Mouse (Mus musculus): Measurements from ENCODE around the gene Gm11168. TPM values are rescaled to one million over a fixed set of nuclear protein-coding genes. Genes with fewer than 3 reads are reported as not detected.

Gene Gm11168
- not detected in 2 replicates for polyA plus RNA-seq (2012; rRNA removed)

DNA sequence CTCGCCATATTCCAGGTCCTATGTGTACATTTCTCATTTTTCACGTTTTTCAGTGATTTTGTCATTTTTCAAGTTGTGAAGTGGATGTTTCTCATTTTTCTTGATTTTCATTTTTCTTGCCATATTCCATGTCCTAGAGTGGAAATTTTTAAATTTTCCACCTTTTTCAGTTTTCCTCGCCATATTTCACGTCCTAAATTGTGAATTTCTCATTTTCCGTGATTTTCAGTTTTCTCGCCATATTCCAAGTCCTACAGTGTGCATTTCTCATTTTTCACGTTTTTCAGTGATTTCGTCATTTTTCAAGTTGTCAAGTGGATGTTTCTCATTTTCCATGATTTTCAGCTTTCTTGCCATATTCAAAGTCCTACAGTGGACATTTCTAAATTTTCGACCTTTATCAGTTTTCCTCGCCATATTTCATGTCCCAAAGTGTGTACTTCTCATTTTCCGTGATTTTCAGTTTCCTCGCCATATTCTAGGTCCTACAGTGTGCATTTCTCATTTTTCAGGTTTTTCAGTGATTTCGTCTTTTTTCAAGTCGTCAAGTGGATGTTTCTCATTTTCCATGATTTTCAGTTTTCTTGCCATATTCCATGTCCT, at the start of gene Gm11168:
Gene Gm11168, plus strand, starts transcription at position 553 of the 603 bp plus-strand sequence.

DNA sequence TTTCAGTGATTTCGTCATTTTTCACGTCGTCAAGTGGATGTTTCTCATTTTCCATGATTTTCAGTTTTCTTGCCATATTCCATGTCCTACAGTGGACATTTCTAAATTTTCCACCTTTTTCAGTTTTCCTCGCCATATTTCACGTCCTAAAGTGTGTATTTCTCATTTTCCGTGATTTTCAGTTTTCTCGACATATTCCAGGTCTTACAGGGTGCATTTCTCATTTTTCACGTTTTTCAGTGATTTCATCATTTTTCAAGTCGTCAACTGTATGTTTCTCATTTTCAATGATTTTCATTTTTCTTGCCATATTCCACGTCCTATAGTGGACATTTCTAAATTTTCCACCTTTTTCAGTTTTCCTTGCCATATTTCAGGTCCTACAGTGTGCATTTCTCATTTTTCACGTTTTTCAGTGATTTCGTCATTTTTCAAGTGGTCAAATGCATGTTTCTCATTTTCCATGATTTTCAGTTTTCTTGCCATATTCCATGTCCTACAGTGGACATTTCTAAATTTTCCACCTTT, 2.6 kb upstream of the Gm11168 start, which contains the start of gene Gm10722:
Gene Gm10722, plus strand, starts transcription at position 478 of the 528 bp plus-strand sequence.

DNA sequence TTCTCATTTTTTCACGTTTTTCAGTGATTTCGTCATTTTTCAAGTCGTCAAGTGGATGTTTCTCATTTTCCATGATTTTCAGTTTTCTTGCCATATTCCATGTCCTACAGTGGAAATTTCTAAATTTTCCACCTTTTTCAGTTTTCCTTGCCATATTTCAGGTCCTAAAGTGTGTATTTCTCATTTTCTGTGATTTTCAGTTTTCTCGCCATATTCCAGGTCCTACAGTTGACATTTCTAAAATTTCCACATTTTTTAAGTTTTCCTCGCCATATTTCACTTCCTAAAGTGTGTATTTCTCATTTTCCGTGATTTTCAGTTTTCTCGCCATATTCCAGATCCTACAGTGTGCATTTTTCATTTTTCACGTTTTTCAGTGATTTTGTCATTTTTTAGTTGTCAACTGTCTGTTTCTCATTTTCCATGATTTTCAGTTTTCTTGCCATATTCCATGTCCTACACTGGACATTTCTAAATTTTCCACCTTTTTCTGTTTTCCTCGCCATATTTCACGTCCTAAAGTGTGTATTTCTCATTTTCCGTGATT, 9.7 kb downstream of the Gm11168 start, which contains the start of gene Gm10721:
Gene Gm10721, plus strand, starts transcription at position 408 of the 547 bp plus-strand sequence.

DNA sequence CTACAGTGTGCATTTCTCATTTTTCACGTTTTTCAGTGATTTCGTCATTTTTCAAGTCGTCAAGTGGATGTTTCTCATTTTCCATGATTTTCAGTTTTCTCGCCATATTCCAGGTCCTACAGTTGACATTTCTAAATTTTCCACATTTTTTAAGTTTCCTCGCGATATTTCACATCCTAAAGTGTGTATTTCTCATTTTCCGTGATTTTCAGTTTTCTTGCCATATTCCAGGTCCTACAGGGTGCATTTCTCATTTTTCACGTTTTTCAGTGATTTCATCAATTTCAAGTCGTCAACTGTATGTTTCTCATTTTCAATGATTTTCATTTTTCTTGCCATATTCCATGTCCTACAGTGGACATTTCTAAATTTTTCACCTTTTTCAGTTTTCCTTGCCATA, 12.2 kb downstream of the Gm11168 start, which contains the start of gene Gm10720:
Gene Gm10720, plus strand, starts transcription at position 301 of the 400 bp plus-strand sequence.

DNA sequence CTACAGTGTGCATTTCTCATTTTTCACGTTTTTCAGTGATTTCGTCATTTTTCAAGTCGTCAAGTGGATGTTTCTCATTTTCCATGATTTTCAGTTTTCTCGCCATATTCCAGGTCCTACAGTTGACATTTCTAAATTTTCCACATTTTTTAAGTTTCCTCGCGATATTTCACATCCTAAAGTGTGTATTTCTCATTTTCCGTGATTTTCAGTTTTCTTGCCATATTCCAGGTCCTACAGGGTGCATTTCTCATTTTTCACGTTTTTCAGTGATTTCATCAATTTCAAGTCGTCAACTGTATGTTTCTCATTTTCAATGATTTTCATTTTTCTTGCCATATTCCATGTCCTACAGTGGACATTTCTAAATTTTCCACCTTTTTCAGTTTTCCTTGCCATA, 14.0 kb downstream of the Gm11168 start, which contains the start of gene Gm10719:
Gene Gm10719, plus strand, starts transcription at position 301 of the 400 bp plus-strand sequence.

DNA sequence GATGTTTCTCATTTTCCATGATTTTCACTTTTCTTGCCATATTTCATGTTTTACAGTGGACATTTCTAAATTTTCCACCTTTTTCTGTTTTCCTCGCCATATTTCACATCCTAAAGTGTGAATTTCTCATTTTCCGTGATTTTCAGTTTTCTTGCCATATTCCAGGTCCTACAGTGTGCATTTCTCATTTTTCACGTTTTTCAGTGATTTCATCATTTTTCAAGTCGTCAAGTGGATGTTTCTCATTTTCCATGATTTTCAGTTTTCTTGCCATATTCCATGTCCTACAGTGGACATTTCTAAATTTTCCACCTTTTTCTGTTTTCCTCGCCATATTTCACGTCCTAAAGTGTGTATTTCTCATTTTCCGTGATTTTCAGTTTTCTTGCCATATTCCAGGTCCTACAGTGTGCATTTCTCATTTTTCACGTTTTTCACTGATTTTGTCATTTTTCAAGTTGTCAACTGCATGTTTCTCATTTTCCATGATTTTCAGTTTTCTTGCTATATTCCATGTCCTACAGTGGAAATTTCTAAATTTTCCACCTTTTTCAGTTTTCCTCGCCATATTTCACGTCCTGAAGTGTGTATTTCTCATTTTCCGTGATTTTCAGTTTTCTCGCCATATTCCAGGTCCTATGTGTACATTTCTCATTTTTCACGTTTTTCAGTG, 20.3 kb downstream of the Gm11168 start, which contains the start of gene Gm10718:
Gene Gm10718, plus strand, starts transcription at position 236 of the 673 bp plus-strand sequence.

DNA sequence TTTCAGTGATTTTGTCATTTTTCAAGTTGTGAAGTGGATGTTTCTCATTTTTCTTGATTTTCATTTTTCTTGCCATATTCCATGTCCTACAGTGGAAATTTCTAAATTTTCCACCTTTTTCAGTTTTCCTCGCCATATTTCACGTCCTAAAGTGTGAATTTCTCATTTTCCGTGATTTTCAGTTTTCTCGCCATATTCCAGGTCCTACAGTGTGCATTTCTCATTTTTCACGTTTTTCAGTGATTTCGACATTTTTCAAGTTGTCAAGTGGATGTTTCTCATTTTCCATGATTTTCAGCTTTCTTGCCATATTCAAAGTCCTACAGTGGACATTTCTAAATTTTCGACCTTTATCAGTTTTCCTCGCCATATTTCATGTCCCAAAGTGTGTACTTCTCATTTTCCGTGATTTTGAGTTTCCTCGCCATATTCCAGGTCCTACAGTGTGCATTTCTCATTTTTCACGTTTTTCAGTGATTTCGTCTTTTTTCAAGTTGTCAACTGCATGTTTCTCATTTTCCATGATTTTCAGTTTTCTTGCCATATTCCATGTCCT, 21.8 kb downstream of the Gm11168 start, which contains the start of gene Gm10717:
Gene Gm10717, plus strand, starts transcription at position 506 of the 556 bp plus-strand sequence.

DNA sequence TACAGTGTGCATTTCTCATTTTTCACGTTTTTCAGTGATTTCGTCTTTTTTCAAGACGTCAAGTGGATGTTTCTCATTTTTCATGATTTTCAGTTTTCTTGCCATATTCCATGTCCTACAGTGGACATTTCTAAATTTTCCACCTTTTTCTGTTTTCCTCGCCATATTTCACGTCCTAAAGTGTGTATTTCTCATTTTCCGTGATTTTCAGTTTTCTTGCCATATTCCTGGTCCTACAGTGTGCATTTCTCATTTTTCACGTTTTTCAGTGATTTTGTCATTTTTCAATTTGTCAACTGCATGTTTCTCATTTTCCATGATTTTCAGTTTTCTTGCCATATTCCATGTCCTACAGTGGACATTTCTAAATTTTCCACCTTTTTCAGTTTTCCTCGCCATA, 31.2 kb downstream of the Gm11168 start, which contains the start of gene Gm17535:
Gene Gm17535, plus strand, starts transcription at position 301 of the 400 bp plus-strand sequence.

DNA sequence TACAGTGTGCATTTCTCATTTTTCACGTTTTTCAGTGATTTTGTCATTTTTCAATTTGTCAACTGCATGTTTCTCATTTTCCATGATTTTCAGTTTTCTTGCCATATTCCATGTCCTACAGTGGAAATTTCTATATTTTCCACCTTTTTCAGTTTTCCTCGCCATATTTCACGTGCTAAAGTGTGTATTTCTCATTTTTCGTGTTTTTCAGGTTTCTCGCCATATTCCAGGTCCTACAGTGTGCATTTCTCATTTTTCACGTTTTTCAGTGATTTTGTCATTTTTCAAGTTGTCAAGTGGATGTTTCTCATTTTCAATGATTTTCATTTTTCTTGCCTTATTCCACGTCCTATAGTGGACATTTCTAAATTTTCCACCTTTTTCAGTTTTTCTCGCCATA, 33.4 kb downstream of the Gm11168 start, which contains the start of gene Gm10715:
Gene Gm10715, plus strand, starts transcription at position 301 of the 400 bp plus-strand sequence.

Other genes starting within 250 kb of the Gm11168 start
- not detected in 2 replicates for gene Gm10722, start 2.4 kb upstream of the Gm11168 start, polyA plus RNA-seq (2012; rRNA removed)
- 0.10 TPM in 1 of 2 replicates, not detected in the other for gene Gm10721, start 9.8 kb downstream of the Gm11168 start, polyA plus RNA-seq (2012; rRNA removed)
- not detected in 2 replicates for gene Gm10720, start 12.3 kb downstream of the Gm11168 start, polyA plus RNA-seq (2012; rRNA removed)
- gene Gm10719, start 14.1 kb downstream of the Gm11168 start, polyA plus RNA-seq (2012; rRNA removed), result 0.14 TPM in 1 of 2 replicates, not detected in the other
- gene Gm10718, start 20.2 kb downstream of the Gm11168 start, polyA plus RNA-seq (2012; rRNA removed), result 0.41 TPM in 1 of 2 replicates, not detected in the other
- not detected in 2 replicates for gene Gm10717, start 22.1 kb downstream of the Gm11168 start, polyA plus RNA-seq (2012; rRNA removed)
- not detected in 2 replicates for gene Gm17535, start 31.3 kb downstream of the Gm11168 start, polyA plus RNA-seq (2012; rRNA removed)
- gene Gm10715, start 33.5 kb downstream of the Gm11168 start, polyA plus RNA-seq (2012; rRNA removed), result not detected in 2 replicates